Mouse (Mus musculus) liver, embryonic 14.5 days (tissue): ENCODE measurements around the gene 4930469K13Rik. TPM values are rescaled to one million over a fixed set of nuclear protein-coding genes. Genes with fewer than 3 reads are reported as not detected.

Experiments
- ATAC-seq: fragments of 200-750 bp; cut with Nextera tagmentation; 2 replicates; pipeline ENCODE4 v1.8.0; 2017; ENCODE audit warnings: moderate number of reproducible peaks, mild to moderate bottlenecking, moderate library complexity; ENCODE audit not compliant: insufficient read depth
- DNase-seq, 3 experiments: peaks; one replicate each; pipeline ENCODE4 v3.0.0-alpha.2; 2012 to 2013; ENCODE audit warnings: low read depth in 3 of 3, low spot score in 3 of 3
- H3K27ac ChIP-seq: fragments of 300-500 bp; sonication (generic); 2 replicates; pipeline ENCODE4 v1.5.1; 2014; ENCODE audit warnings: moderate library complexity, mild to moderate bottlenecking, control low read depth, inconsistent platforms
- H3K27me3 ChIP-seq: fragments of 300-500 bp; sonication (generic); 2 replicates; pipeline ENCODE4 v1.6.1; 2014; ENCODE audit warnings: mild to moderate bottlenecking, low read length, moderate library complexity; ENCODE audit not compliant: control insufficient read depth, insufficient read depth
- H3K36me3 ChIP-seq: fragments of 300-500 bp; sonication (generic); replicated peaks from 2 replicates; pipeline ENCODE4 v1.6.1; 2014; ENCODE audit warnings: low read depth; ENCODE audit not compliant: control insufficient read depth, insufficient read depth
- H3K4me1 ChIP-seq, 2 experiments: fragments of 200-500 bp in 1 of 2; fragments of 300-500 bp in 1 of 2; sonication (generic) in 1 of 2; replicated peaks; 2 replicates each; pipeline ENCODE4 v1.6.1; 2012 to 2014; ENCODE audit warnings: antibody characterized with exemption in 1 of 2, inconsistent platforms in 1 of 2, low read length in 1 of 2; ENCODE audit not compliant: control insufficient read depth in 2 of 2, insufficient read depth in 2 of 2
- H3K4me2 ChIP-seq: fragments of 300-500 bp; sonication (generic); 2 replicates; pipeline ENCODE4 v1.6.1; 2014; ENCODE audit warnings: low read depth, mild to moderate bottlenecking, control low read depth, moderate library complexity
- H3K4me3 ChIP-seq, 2 experiments: fragments of 200-500 bp in 1 of 2; fragments of 300-500 bp in 1 of 2; sonication (generic) in 1 of 2; 2 replicates each; pipeline ENCODE4 v1.5.1; 2012 to 2014; ENCODE audit warnings: low read depth in 2 of 2, low read length in 2 of 2, mild to moderate bottlenecking in 2 of 2, control low read depth in 1 of 2, inconsistent platforms in 1 of 2, moderate library complexity in 1 of 2; ENCODE audit not compliant: insufficient read depth in 1 of 2
- H3K9ac ChIP-seq: fragments of 300-500 bp; sonication (generic); replicated peaks from 2 replicates; pipeline ENCODE4 v1.6.1; 2014; ENCODE audit warnings: mild to moderate bottlenecking, control low read depth, moderate library complexity
- H3K9me3 ChIP-seq: fragments of 300-500 bp; sonication (generic); 2 replicates; pipeline ENCODE4 v1.6.1; 2016; ENCODE audit warnings: low read length, mixed read lengths; ENCODE audit not compliant: control insufficient read depth
- CTCF ChIP-seq: IDR thresholded peaks from 2 replicates; pipeline ENCODE4 v1.5.1; 2016; ENCODE audit warnings: antibody characterized with exemption, low read depth, control low read depth
- EP300 ChIP-seq: IDR thresholded peaks from 2 replicates; pipeline ENCODE4 v1.6.1; 2016; ENCODE audit warnings: antibody characterized with exemption, low read depth
- WGBS: fragments of 180-500 bp; shearing (Covaris S2); extraction: QIAGEN DNeasy Blood & Tissue Kit; methylation state at CpG from one replicate; pipeline ENCODE4 v1.1.7; 2014; ENCODE audit not compliant: insufficient replicate concordance; 5-methylcytosine and 5-hydroxymethylcytosine counted together
- polyA plus RNA-seq, 2 experiments: library from polyadenylated mRNA; depleted of rRNA in 1 of 2; stranded (reverse) in 1 of 2; unstranded in 1 of 2; fragments of >200 nt; fragmentation: Nextera tagmentation in 1 of 2; extraction: Ambion mirVana in 1 of 2; gene quantifications; 2 replicates each; pipeline versions ENCODE4 v1.2.1 to v1.2.3; 2012 to 2014

4930469K13Rik gene
- polyA plus RNA-seq, 2 experiments, result not detected

DNA sequence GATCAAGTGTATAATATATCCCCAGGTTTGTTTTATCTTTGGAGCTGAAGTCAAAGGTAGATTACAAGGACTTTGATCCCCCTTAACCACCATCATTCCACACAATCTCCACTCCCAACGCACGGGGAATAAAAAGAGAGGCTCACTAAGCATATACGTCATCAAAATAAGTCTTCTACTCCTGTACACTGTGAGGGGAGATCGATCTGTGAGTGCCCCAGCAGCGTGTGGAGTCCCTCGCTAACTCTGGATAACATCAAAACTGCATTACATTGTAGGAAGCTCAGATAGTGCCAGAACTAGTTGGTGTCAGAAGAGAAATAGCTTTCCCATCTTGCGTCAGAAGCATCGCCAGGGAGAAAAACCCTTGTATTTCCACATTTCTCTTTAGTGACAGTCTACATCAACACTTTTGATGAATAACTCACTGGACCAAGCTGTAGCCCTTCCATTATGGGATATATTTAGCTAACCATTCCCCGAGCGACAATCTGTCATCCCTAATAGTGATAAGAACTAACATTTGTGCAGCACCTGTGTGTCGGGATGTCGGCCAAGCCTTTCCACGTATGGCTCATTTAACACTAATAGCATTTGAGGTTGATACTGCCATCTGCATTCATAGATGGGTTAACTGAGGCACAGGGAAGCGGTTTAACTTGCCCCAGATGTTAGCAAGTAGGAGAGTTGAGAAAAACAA, 123.9 kb downstream of the 4930469K13Rik start:
- no peak for TF ChIP-seq EP300
- no peak for TF ChIP-seq CTCF
- WGBS, result 70% methylated on average over 14 of the region's 14 CpGs
- Histone ChIP-seq H3K36me3 (no peaks in the 10 kb centered on the region), H3K27me3 (no peaks in the 10 kb centered on the region), H3K4me3 (no peak overlapping the region), H3K4me2 (no peak overlapping the region), H3K27ac (no peak overlapping the region), H3K9me3 (no peaks in the 10 kb centered on the region), H3K9ac (no peak overlapping the region), H3K4me1 (no peaks in the 10 kb centered on the region)
- ATAC-seq, result no peak
- no peak for DNase-seq

DNA sequence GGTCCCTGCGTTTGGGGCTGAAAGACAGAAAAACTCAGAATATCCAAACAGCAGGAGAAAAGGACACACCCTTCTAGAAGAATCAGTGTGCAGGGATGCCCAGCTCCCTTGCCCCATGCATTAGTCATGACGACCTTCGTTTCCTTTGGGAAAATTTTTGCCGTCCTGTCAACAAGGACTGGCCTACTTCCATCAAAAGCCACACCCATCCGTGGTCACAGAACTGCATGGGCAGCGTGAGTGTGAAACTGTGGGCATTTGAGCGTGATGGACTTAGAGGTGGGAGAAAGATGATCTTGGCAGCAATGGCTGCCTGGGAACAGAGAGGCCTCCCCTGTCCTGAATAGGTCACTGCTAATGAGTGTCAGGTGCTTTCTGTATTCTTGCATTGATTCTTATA, 126.2 kb downstream of the 4930469K13Rik start:
- Histone ChIP-seq H3K27ac (no peak overlapping the region), H3K9me3 (no peaks in the 10 kb centered on the region), H3K36me3 (no peaks in the 10 kb centered on the region), H3K4me1 (no peaks in the 10 kb centered on the region), H3K4me2 (no peak overlapping the region), H3K4me3 (no peak overlapping the region), H3K9ac (no peak overlapping the region), H3K27me3 (no peaks in the 10 kb centered on the region)
- no peak for ATAC-seq
- no peak for DNase-seq
- no peak for TF ChIP-seq EP300
- TF ChIP-seq CTCF, result no peak
- 57% methylated on average over 7 of the region's 7 CpGs for WGBS

DNA sequence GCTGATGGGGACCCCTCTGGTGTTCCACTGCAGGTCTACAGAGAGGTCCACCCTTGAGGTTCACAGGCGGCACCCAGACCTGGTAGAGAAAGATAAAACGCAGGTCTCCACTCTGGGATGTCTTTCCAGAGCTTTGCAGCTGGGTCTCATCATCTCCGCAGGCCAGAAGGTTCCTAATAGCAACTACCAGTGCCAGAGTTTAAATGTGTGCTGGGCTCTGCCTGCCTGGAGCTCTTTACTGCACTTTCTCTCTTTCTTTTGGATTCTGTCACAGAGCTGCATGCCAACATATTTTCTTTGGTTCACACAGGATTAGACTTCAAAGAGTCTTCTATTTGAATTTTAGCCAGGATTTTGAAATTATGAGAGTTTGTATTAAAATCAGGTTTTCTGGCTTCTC, 129.2 kb downstream of the 4930469K13Rik start:
- ATAC-seq (no peak), DNase-seq (no peak)
- no peaks in the 10 kb centered on the region for H3K9me3 ChIP-seq
- no peak overlapping the region for H3K4me3 ChIP-seq
- no peak overlapping the region for H3K27ac ChIP-seq
- H3K36me3 ChIP-seq, result no peaks in the 10 kb centered on the region
- WGBS, result 43% methylated on average over 3 of the region's 3 CpGs
- no peak for TF ChIP-seq CTCF
- no peak for TF ChIP-seq EP300
- H3K9ac ChIP-seq, result no peak overlapping the region
- H3K4me1 ChIP-seq, result no peaks in the 10 kb centered on the region
- H3K27me3 ChIP-seq, result no peaks in the 10 kb centered on the region
- H3K4me2 ChIP-seq, result no peak overlapping the region

DNA sequence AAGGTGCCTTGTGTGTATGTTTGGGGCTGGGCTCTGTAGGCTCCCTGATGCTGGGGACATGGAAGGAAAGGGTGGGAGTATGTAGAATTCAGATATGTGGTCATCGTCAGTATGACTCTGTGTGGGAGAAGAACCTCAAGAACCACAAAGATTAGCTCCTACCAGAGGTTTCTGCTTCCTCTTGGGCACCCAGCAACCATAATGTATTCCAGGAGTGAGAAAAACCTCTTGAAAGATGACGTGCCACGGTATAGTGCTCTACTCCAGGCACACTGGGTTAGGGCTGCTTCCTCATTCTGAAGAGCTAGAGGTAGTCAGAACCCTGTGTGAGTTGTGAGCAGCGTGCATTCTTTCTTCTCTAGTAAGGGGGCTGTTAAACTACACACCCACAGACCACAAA, 130.6 kb downstream of the 4930469K13Rik start:
- TF ChIP-seq CTCF (no peak), EP300 (no peak)
- 4% methylated on average over 4 of the region's 4 CpGs for WGBS
- no peak for ATAC-seq

DNA sequence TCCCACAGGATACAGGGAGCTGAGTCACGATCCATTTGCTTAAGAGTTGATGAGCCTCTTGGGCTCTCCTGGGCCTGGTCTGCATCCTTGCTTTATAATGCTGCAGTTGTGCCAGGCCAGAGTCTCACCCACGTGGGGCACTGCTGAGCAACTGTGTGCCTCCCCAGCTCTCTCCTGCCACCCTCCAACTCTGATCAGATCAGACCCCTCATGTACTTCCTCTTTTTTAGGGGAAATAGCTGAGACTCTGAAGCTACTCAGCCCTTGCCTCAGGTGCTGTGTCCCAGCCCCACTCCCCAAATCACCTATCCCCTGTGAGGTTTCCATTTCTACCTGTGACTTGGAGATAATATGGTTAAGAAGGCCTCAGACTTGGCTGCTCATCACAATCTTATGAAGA, 133.0 kb downstream of the 4930469K13Rik start:
- no peaks in the 10 kb centered on the region for H3K27me3 ChIP-seq
- no peaks in the 10 kb centered on the region for H3K4me1 ChIP-seq
- no peak overlapping the region for H3K9ac ChIP-seq
- TF ChIP-seq EP300 (no peak), CTCF (peak; percentile 17; the same call in 1 of the 2 replicates)
- WGBS, result 10% methylated on average over 2 of the region's 2 CpGs
- no peaks in the 10 kb centered on the region for H3K36me3 ChIP-seq
- H3K4me3 ChIP-seq, result no peak overlapping the region
- ATAC-seq, result no peak
- H3K9me3 ChIP-seq, result no peaks in the 10 kb centered on the region
- H3K4me2 ChIP-seq, result no peak overlapping the region
- no peak overlapping the region for H3K27ac ChIP-seq
- DNase-seq, result no peak

More for the DNA sequence above, 130.6 kb downstream of the 4930469K13Rik start:
- Histone ChIP-seq H3K27me3 (no peaks in the 10 kb centered on the region), H3K36me3 (no peaks in the 10 kb centered on the region), H3K9me3 (no peaks in the 10 kb centered on the region), H3K4me1 (no peaks in the 10 kb centered on the region), H3K4me3 (no peak overlapping the region), H3K27ac (no peak overlapping the region), H3K9ac (no peak overlapping the region), H3K4me2 (no peak overlapping the region)
- peak in 1 of 3 experiments; percentile 26 for DNase-seq
